Mouse (Mus musculus) hindlimb bud, embryonic 11.5 days (tissue): Measurements from ENCODE around the gene Zbtb16.
A peak's percentile ranks its signal among the peaks of the same experiment; 100 is the strongest.

Experiments
- DNase-seq: peaks from one replicate; pipeline ENCODE4 v3.0.0-alpha.2; 2012; ENCODE audit warnings: low read depth, low spot score; ENCODE audit errors: extremely low spot score

Zbtb16 gene

GRCm38 (mm10) chr9:48649098-48649766 lies 186.8 kb downstream of the Zbtb16 start:
- no peak for DNase-seq

GRCm38 (mm10) chr9:48648285-48649097 lies 187.5 kb downstream of the Zbtb16 start:
- DNase-seq, result no peak

- no peak for DNase-seq
These were observed 188.3 kb downstream of the Zbtb16 start for GRCm38 (mm10) chr9:48647648-48648284.

- DNase-seq, result no peak
These were observed 189.0 kb downstream of the Zbtb16 start for GRCm38 (mm10) chr9:48646781-48647647.

GRCm38 (mm10) chr9:48646251-48646650 lies 189.8 kb downstream of the Zbtb16 start:
- DNase-seq, result peak; percentile 77

GRCm38 (mm10) chr9:48645648-48646126 lies 190.3 kb downstream of the Zbtb16 start:
- DNase-seq, result no peak

GRCm38 (mm10) chr9:48644926-48645647 lies 190.9 kb downstream of the Zbtb16 start:
- DNase-seq, result no peak

GRCm38 (mm10) chr9:48644376-48644775 lies 191.6 kb downstream of the Zbtb16 start:
- DNase-seq, result no peak

GRCm38 (mm10) chr9:48641636-48642035 lies 194.4 kb downstream of the Zbtb16 start:
- DNase-seq, result no peak

GRCm38 (mm10) chr9:48640881-48641280 lies 195.1 kb downstream of the Zbtb16 start:
- DNase-seq, result no peak

GRCm38 (mm10) chr9:48638176-48638803 lies 197.7 kb downstream of the Zbtb16 start:
- DNase-seq, result no peak

GRCm38 (mm10) chr9:48637161-48637560 lies 198.9 kb downstream of the Zbtb16 start:
- no peak for DNase-seq

- no peak for DNase-seq
These were observed 200.3 kb downstream of the Zbtb16 start for GRCm38 (mm10) chr9:48635576-48636350.

- DNase-seq, result no peak
These were observed 202.9 kb downstream of the Zbtb16 start for GRCm38 (mm10) chr9:48633147-48633546.

- no peak for DNase-seq
These were observed 216.8 kb downstream of the Zbtb16 start for GRCm38 (mm10) chr9:48619268-48619667.

- peak; percentile 63 for DNase-seq
These were observed 217.4 kb downstream of the Zbtb16 start for GRCm38 (mm10) chr9:48618589-48618988.

- DNase-seq, result no peak
These were observed 217.9 kb downstream of the Zbtb16 start for GRCm38 (mm10) chr9:48618111-48618510.

- DNase-seq, result no peak
These were observed 218.5 kb downstream of the Zbtb16 start for GRCm38 (mm10) chr9:48617511-48618010.

GRCm38 (mm10) chr9:48613221-48613620 lies 222.8 kb downstream of the Zbtb16 start:
- DNase-seq, result no peak
